Mouse (Mus musculus) embryonic fibroblast, embryonic 13.5 days (primary cell): ENCODE results near the gene Stard13.

ENCODE experiments used
- CTCF ChIP-seq: IDR thresholded peaks from 2 replicates; pipeline ENCODE4 v1.5.1; 2011; ENCODE audit warnings: mild to moderate bottlenecking, control low read depth, low read length, moderate library complexity, borderline replicate concordance; ENCODE audit not compliant: insufficient read depth
- POLR2A ChIP-seq: IDR thresholded peaks from 2 replicates; pipeline ENCODE4 v1.6.1; 2011; ENCODE audit warnings: low read depth, mild to moderate bottlenecking, control low read depth, low read length, moderate library complexity

GRCm38 (mm10) chr5:151238730-151239129 lies 5.1 kb upstream of the Stard13 start:
- no peak for TF ChIP-seq POLR2A
- no peak for TF ChIP-seq CTCF
